13 mouse cellular contexts compared by ENCODE assay signal in genomic region chr11:61489085-61489484, GRCm38 (mm10). TPM values are rescaled to one million over a fixed set of nuclear protein-coding genes. Genes with fewer than 3 reads are reported as not detected.
"Had no signal": no experiment of that assay in that cellular context is flagged by ENCODE, and none has a peak within 500 bp of the region (broad histone marks: within the 10 kb centered on the region; RNA-seq: fewer than 3 reads in every experiment).

No protein-coding gene starts in this region.

- ATAC-seq: midbrain, embryonic 13.5 days had no signal

- H3K9me3 ChIP-seq: limb, embryonic 13.5 days; midbrain, embryonic 13.5 days had no signal

- H3K27ac ChIP-seq: kidney, postnatal 0 days; liver, embryonic 14.5 days; midbrain, embryonic 13.5 days had no signal

- H3K9ac ChIP-seq: limb, embryonic 13.5 days; liver, embryonic 14.5 days; midbrain, embryonic 13.5 days had no signal

- H3K4me3 ChIP-seq: limb, embryonic 13.5 days; midbrain, embryonic 13.5 days; myocyte had no signal

- H3K4me2 ChIP-seq: midbrain, embryonic 13.5 days had no signal

- DNase-seq: kidney, postnatal 36 days; left cerebral cortex, postnatal 4 days; lung, adult 18-20 months; right cerebral cortex, adult 18-20 months; right cerebral cortex, postnatal 25 days; thymus, postnatal 36 days had no signal

- H3K27me3 ChIP-seq: limb, embryonic 13.5 days; midbrain, embryonic 13.5 days had no signal

RNA-seq across cellular contexts. Expression of gene Rnf112, which starts 35.2 kb away (rescaled TPM):
- polyA plus RNA-seq: liver, adult 2 months; myocyte; thymus, postnatal 0 days had no signal
